In genomic region chr8:105810245-105810786, GRCm38 (mm10) we compare ENCODE assay signal across 1 mouse cellular context.
TF ChIP-seq lines count a peak whose summit lies in the region.

No protein-coding gene starts in this region.

TF ChIP-seq in MEL, 35 proteins besides CTCF, POLR2A, EP300 and RAD21 (continued from another document):
- no peak for TF ChIP-seq POLR2AphosphoS2 (IDR thresholded peaks at IDR 0.05; ENCODE audit: low read length)
- no peak for TF ChIP-seq ZC3H11A (IDR thresholded peaks at IDR 0.05; ENCODE audit: low read depth, low read length)
- TF ChIP-seq CHD1 (IDR thresholded peaks at IDR 0.05; ENCODE audit: low read depth, low read length) = no peak
- peak; percentile 62 for TF ChIP-seq TBP (IDR thresholded peaks at IDR 0.05; ENCODE audit: low read depth, low read length)
- no peak; the same call in 1 of the 2 replicates for TF ChIP-seq RCOR1 (IDR thresholded peaks at IDR 0.05; ENCODE audit: low read depth, low read length)
- TF ChIP-seq NRF1 (IDR thresholded peaks at IDR 0.05; ENCODE audit: insufficient read depth, low read depth, low read length, poor library complexity, severe bottlenecking) = no peak
- 0 out of 2 replicates have a peak, but pooled peaks have one; percentile 32 for TF ChIP-seq HCFC1 (IDR thresholded peaks at IDR 0.05; ENCODE audit: low read depth, low read length)
- peak; percentile 86 for TF ChIP-seq GATA1 (IDR thresholded peaks at IDR 0.05; ENCODE audit: low read depth, low read length)
- TF ChIP-seq SIN3A (IDR thresholded peaks at IDR 0.05; ENCODE audit: low read length) = peak; percentile 52; the same call in 1 of the 2 replicates
- TF ChIP-seq JUND (IDR thresholded peaks at IDR 0.05; ENCODE audit: low read depth, low read length) = no peak
- no peak for TF ChIP-seq ZMIZ1 (IDR thresholded peaks at IDR 0.05; ENCODE audit: low read depth, low read length)
- TF ChIP-seq GABPA (IDR thresholded peaks at IDR 0.05; ENCODE audit: low read depth, low read length) = no peak
- TF ChIP-seq ZNF384 (IDR thresholded peaks at IDR 0.05; ENCODE audit: low read depth, low read length) = no peak
- TF ChIP-seq POLR2AphosphoS5 (IDR thresholded peaks at IDR 0.05; ENCODE audit: borderline replicate concordance, low read depth, low read length) = no peak
- TF ChIP-seq MYC (IDR thresholded peaks at IDR 0.05; ENCODE audit: low read depth, low read length) = no peak
- TF ChIP-seq UBTF (IDR thresholded peaks at IDR 0.05; ENCODE audit: borderline replicate concordance, insufficient read depth, low read depth, low read length) = no peak
- no peak for TF ChIP-seq USF1 (IDR thresholded peaks at IDR 0.05; ENCODE audit: low read depth, low read length)
- no peak for TF ChIP-seq ZKSCAN1 (IDR thresholded peaks at IDR 0.05; ENCODE audit: low read depth, low read length)
- TF ChIP-seq KAT2A (conservative IDR thresholded peaks at IDR 0.05; ENCODE audit: low read depth, low read length) = no peak
